Mouse (Mus musculus) embryonic facial prominence, embryonic 14.5 days (tissue): ENCODE results near the gene Mcidas. TPM values are rescaled to one million over a fixed set of nuclear protein-coding genes. Genes with fewer than 3 reads are reported as not detected.

Source experiments
- ATAC-seq: fragments of 200-750 bp; cut with Nextera tagmentation; 2 replicates; pipeline ENCODE4 v1.8.0; 2017; ENCODE audit warnings: low read depth, moderate number of reproducible peaks, moderate TSS enrichment
- DNase-seq: peaks from one replicate; pipeline ENCODE4 v3.0.0-alpha.2; 2015; ENCODE audit warnings: low spot score
- H3K27ac ChIP-seq: fragments of 300-500 bp; sonication (generic); replicated peaks from 2 replicates; pipeline ENCODE4 v1.5.1; 2014; ENCODE audit warnings: low read depth, mild to moderate bottlenecking, low read length, moderate library complexity
- H3K27me3 ChIP-seq: fragments of 300-500 bp; sonication (generic); replicated peaks from 2 replicates; pipeline ENCODE4 v1.6.1; 2014; ENCODE audit warnings: low read length; ENCODE audit not compliant: control insufficient read depth, insufficient read depth
- H3K36me3 ChIP-seq: fragments of 300-500 bp; sonication (generic); 2 replicates; pipeline ENCODE4 v1.6.1; 2014; ENCODE audit warnings: low read length, mixed read lengths; ENCODE audit not compliant: control insufficient read depth, insufficient read depth
- H3K4me1 ChIP-seq: fragments of 300-500 bp; sonication (generic); 2 replicates; pipeline ENCODE4 v1.6.1; 2014; ENCODE audit warnings: antibody characterized with exemption, low read length; ENCODE audit not compliant: control insufficient read depth, insufficient read depth
- H3K4me2 ChIP-seq: fragments of 300-500 bp; sonication (generic); 2 replicates; pipeline ENCODE4 v1.6.1; 2014; ENCODE audit warnings: low read depth, mild to moderate bottlenecking, low read length, moderate library complexity, mixed read lengths
- H3K4me3 ChIP-seq: fragments of 300-500 bp; sonication (generic); 2 replicates; pipeline ENCODE4 v1.5.1; 2014; ENCODE audit warnings: low read depth, mild to moderate bottlenecking, low read length
- H3K9ac ChIP-seq: fragments of 300-500 bp; sonication (generic); 2 replicates; pipeline ENCODE4 v1.6.1; 2014; ENCODE audit warnings: low read depth, mild to moderate bottlenecking, low read length, moderate library complexity, mixed read lengths
- H3K9me3 ChIP-seq: fragments of 300-500 bp; sonication (generic); 2 replicates; pipeline ENCODE4 v1.6.1; 2016; ENCODE audit warnings: low read length; ENCODE audit not compliant: control insufficient read depth
- WGBS: fragments of 180-500 bp; shearing (Covaris S2); extraction: QIAGEN DNeasy Blood & Tissue Kit; methylation state at CpG from one replicate; pipeline ENCODE4 v1.1.7; 2014; 5-methylcytosine and 5-hydroxymethylcytosine counted together
- polyA plus RNA-seq: library from polyadenylated mRNA; unstranded; fragments of >200 nt; fragmentation: Nextera tagmentation; extraction: Ambion mirVana; gene quantifications from 2 replicates; pipeline ENCODE4 v1.2.1, GENCODE M21; 2014

The Mcidas gene
- polyA plus RNA-seq, result 1.8 and 4.1 TPM in 2 replicates

DNA sequence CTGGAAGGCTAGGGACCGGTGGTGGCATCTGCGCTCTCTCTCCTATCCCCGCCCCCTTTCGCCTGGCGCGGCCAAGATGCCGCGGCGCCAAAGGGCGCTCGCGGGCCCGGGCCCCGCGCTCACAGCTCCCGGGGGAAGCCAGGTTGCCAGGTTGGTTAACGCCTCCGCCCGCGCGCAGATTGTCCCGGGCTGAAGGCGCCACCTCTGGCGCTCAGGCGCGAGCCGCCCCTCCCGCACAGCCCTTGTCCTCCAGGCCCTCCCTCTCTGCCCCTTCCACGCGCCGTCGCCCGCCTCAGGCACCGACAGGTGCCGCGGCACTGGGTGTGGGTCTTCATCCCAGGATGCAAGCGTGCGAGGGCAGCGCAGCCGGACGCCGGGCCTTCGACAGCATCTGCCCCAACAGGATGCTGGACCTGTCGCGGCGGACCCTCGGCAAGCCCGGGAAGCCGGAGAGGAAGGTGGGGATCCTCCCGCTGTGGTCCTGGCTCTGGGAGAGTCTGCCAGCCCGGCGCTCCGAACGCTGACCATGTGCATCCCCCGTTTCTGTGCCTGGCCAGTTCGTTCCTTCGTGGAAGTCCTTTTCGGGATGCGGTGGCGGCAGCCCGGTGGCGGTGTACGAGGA, at the start of gene Mcidas:
Gene Mcidas, plus strand, starts transcription at position 315 of the 622 bp plus-strand sequence.
- Histone ChIP-seq H3K27me3 (peaks cover 95% of the 10 kb centered on the region), H3K36me3 (no peaks in the 10 kb centered on the region), H3K27ac (no peak within 1 kb of the TSS), H3K4me2 (peak within 1 kb of the TSS; percentile 68), H3K9ac (peak within 1 kb of the TSS; percentile 42; the same call in 1 of the 2 replicates), H3K4me1 (peaks cover 11% of the 10 kb centered on the region), H3K4me3 (peak within 1 kb of the TSS; percentile 42), H3K9me3 (no peaks in the 10 kb centered on the region)
- under 1% methylated on average over 29 of the region's 63 CpGs for WGBS
- ATAC-seq (0 out of 2 replicates have a peak, but pooled peaks have one; percentile 35), DNase-seq (no peak)

DNA sequence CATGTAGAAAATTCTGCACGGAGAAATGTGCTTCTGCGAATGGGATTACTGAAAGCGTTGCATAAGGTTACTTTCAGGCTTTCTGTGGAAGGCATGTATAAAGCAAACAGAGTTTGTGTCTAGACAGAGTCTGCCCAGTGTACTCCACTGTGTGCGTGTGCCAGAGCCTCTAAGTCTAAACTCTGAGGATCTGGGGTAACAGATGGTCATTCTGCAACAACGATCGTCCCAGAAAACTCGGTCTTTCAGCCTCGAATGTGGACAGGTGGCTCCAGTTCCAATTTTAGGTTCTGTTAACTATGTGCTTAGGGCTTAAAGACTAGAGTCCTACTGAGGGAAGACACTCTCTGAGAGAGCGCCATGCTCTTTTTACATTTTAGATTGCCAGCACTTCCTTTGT, 48.3 kb upstream of the Mcidas start:
- no peak overlapping the region for H3K27ac ChIP-seq
- no peaks in the 10 kb centered on the region for H3K4me1 ChIP-seq
- 95% methylated on average over 9 of the region's 9 CpGs for WGBS
- ATAC-seq (no peak), DNase-seq (no peak)
- H3K27me3 ChIP-seq, result no peaks in the 10 kb centered on the region
- no peak overlapping the region for H3K4me2 ChIP-seq
- H3K9ac ChIP-seq, result no peak overlapping the region
- H3K4me3 ChIP-seq, result no peak overlapping the region
- no peaks in the 10 kb centered on the region for H3K9me3 ChIP-seq
- peaks cover 79% of the 10 kb centered on the region for H3K36me3 ChIP-seq

DNA sequence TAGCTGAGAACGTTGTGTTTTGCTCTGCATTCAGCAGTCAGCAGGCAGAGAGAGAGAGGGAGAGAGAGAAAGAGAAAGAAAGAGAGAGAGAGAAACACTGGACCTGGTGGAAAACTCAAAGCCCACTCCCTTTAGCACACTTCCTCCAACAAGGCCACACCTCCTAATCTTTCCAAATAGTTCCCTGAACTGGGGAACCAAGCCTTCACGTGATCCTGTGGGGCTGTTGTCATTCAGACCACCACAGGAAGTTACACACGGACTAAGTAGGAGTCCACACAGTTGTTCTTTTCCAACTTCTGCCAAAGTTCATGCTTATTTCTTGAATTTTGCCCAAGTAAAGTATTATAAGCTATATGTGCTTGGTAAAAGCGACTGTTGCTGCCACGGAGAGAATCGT, 47.7 kb upstream of the Mcidas start:
- Histone ChIP-seq H3K9ac (no peak overlapping the region), H3K36me3 (peaks cover 85% of the 10 kb centered on the region), H3K4me1 (no peaks in the 10 kb centered on the region), H3K4me2 (no peak overlapping the region), H3K4me3 (no peak overlapping the region), H3K27me3 (no peaks in the 10 kb centered on the region), H3K9me3 (no peaks in the 10 kb centered on the region), H3K27ac (no peak overlapping the region)
- WGBS, result 88% methylated on average over 6 of the region's 6 CpGs
- DNase-seq (no peak), ATAC-seq (no peak)

DNA sequence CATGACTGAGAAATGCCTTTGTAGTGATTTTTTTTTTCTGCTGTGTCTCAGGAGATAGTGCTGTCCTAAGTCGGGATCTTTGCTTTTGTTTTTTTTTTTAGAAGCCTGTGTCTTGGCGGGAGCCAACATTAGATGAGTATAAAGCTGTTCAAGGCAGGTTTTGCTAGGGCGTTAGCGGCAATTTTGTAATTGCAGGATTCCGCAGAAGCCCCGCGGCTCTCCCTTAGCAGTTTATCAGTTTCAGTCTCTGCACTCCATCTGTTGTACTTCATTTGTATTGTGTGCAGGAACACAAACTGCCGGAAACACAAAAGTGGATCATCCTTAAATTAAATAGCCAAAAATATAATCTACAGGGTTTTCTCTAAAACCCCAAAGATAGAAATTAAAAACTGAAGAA, 39.6 kb upstream of the Mcidas start:
- Histone ChIP-seq H3K36me3 (peaks cover 82% of the 10 kb centered on the region), H3K4me3 (no peak overlapping the region), H3K4me2 (no peak overlapping the region), H3K27ac (no peak overlapping the region), H3K4me1 (no peaks in the 10 kb centered on the region), H3K9ac (no peak overlapping the region), H3K9me3 (no peaks in the 10 kb centered on the region), H3K27me3 (no peaks in the 10 kb centered on the region)
- no peak for DNase-seq
- WGBS, result 90% methylated on average over 8 of the region's 8 CpGs
- no peak for ATAC-seq

DNA sequence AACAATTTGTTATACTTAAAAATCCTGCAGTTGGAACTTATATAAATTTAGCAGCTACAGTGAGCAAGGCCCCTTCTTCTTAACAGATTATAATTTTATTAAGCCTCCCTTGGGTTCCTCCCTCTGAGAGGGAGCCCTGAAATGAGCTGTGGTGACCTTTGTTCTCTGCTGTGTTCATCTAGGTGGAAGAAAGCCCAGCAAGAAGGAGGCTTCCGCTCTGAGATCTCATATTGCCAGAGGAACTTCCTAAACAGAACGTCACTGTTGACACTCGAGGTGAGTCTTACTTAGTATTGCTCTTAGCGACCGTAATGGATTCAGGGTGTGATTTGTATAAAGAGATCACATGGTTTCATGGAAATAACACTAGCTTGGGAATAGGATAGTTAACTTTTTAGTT, 30.6 kb upstream of the Mcidas start:
- no peak for DNase-seq
- Histone ChIP-seq H3K9ac (no peak overlapping the region), H3K4me1 (no peaks in the 10 kb centered on the region), H3K9me3 (no peaks in the 10 kb centered on the region), H3K4me2 (no peak overlapping the region), H3K36me3 (peaks cover 58% of the 10 kb centered on the region), H3K27ac (no peak overlapping the region), H3K4me3 (no peak overlapping the region), H3K27me3 (no peaks in the 10 kb centered on the region)
- WGBS, result 79% methylated on average over 5 of the region's 5 CpGs
- no peak for ATAC-seq

DNA sequence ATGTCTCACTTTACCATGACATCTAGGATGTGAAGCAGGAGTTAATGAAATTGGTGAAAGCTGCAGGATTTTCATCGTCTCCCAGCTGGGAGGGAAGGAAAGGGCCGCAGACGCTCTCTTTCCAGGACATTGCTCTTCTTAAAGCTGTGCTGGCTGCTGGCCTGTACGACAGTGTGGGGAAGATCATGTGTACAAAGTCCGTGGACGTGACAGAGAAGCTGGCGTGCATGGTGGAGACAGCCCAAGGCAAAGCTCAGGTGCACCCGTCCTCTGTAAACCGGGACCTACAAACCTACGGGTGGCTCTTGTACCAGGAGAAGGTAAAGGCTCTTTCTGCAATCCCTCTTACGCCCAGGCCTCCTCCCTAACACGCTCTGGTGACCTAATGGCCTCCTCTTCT, 29.2 kb upstream of the Mcidas start:
- no peak overlapping the region for H3K9ac ChIP-seq
- H3K4me2 ChIP-seq, result no peak overlapping the region
- DNase-seq (no peak), ATAC-seq (no peak)
- H3K27me3 ChIP-seq, result no peaks in the 10 kb centered on the region
- 92% methylated on average over 12 of the region's 12 CpGs for WGBS
- peaks cover 53% of the 10 kb centered on the region for H3K36me3 ChIP-seq
- H3K4me1 ChIP-seq, result no peaks in the 10 kb centered on the region
- no peak overlapping the region for H3K27ac ChIP-seq
- H3K4me3 ChIP-seq, result no peak overlapping the region
- H3K9me3 ChIP-seq, result no peaks in the 10 kb centered on the region

DNA sequence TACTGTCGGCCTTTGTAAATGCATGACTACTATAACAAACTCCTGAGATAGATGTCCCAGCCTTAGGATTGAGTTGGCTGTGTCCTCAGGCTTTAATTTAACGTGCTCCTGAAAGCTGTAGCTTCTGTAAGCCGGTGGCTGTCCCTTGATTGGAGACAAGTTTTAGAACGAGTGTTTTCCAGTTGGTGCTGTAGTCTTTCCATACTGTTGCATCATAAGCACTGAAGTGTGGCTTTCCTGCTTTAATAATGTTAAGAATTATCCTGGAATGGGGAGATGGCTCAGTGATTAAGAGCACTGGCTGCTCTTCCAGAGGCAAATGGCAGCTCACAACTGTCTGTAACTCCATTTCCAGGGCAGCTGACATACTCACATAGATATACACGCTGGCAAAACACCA, 26.4 kb upstream of the Mcidas start:
- H3K4me2 ChIP-seq, result no peak overlapping the region
- WGBS, result 93% methylated on average over 5 of the region's 5 CpGs
- no peaks in the 10 kb centered on the region for H3K9me3 ChIP-seq
- DNase-seq (no peak), ATAC-seq (no peak)
- no peak overlapping the region for H3K9ac ChIP-seq
- H3K4me3 ChIP-seq, result no peak overlapping the region
- no peak overlapping the region for H3K27ac ChIP-seq
- H3K36me3 ChIP-seq, result peaks cover 50% of the 10 kb centered on the region
- no peaks in the 10 kb centered on the region for H3K4me1 ChIP-seq
- H3K27me3 ChIP-seq, result no peaks in the 10 kb centered on the region

DNA sequence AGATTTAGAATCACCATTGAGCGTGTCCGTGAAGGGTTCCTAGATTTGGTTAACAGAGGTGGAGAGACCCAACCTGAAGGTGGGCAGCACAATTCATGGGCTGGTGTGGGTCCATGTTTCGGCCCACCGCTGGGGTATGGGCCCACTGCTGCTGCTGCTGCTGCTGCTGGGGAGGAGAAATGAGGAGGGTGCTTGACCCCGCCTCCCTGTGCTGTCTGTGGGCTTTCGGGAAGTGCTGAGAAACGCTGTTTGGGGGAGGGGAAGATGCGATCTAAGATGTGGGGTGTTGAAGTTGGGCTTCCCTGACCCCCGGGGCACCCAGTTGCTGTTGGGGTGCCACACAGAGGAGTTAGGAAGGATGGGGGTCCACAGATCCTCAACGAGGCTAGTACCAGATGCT, 16.9 kb upstream of the Mcidas start:
- no peaks in the 10 kb centered on the region for H3K9me3 ChIP-seq
- no peak overlapping the region for H3K4me3 ChIP-seq
- peak overlapping the region; percentile 38 for H3K4me2 ChIP-seq
- H3K27me3 ChIP-seq, result peaks cover 3% of the 10 kb centered on the region; the same call in 1 of the 2 replicates
- ATAC-seq (no peak), DNase-seq (no peak)
- WGBS, result 38% methylated on average over 10 of the region's 10 CpGs
- H3K4me1 ChIP-seq, result no peaks in the 10 kb centered on the region
- no peak overlapping the region for H3K9ac ChIP-seq
- no peaks in the 10 kb centered on the region for H3K36me3 ChIP-seq
- no peak overlapping the region for H3K27ac ChIP-seq
